Mouse (Mus musculus) ES-E14 (cell line): Measurements from ENCODE around the gene Vgll1. TPM values are rescaled to one million over a fixed set of nuclear protein-coding genes. Genes with fewer than 3 reads are reported as not detected.

Experiments
- DNase-seq: peaks from one replicate; pipeline ENCODE4 v3.0.0-alpha.2; 2013; ENCODE audit warnings: low read depth, low spot score
- H3K27ac ChIP-seq: 2 replicates; pipeline ENCODE4 v1.5.1; 2012; ENCODE audit warnings: low read depth, mild to moderate bottlenecking, low read length, moderate library complexity, mixed read lengths; ENCODE audit not compliant: poor library complexity, insufficient read depth, severe bottlenecking
- H3K36me3 ChIP-seq: 2 replicates; pipeline ENCODE4 v1.6.1; 2012; ENCODE audit warnings: mild to moderate bottlenecking, low read length, moderate library complexity, mixed read lengths; ENCODE audit not compliant: control insufficient read depth, poor library complexity, insufficient read depth, severe bottlenecking
- H3K4me1 ChIP-seq, 2 experiments: fragments of 150-350 bp in 1 of 2; sonication (generic) in 1 of 2; 2 replicates each; pipeline ENCODE4 v1.6.1; 2012; ENCODE audit warnings: low read length in 2 of 2, mild to moderate bottlenecking in 1 of 2, mixed read lengths in 1 of 2; ENCODE audit not compliant: control insufficient read depth in 2 of 2, insufficient read depth in 2 of 2, poor library complexity in 1 of 2
- H3K4me3 ChIP-seq, 2 experiments: fragments of 150-350 bp in 1 of 2; sonication (generic) in 1 of 2; 2 replicates each; pipeline ENCODE4 v1.5.1; 2012; ENCODE audit warnings: low read length in 2 of 2, low read depth in 1 of 2, mild to moderate bottlenecking in 1 of 2, mixed read lengths in 1 of 2; ENCODE audit not compliant: insufficient read depth in 1 of 2, poor library complexity in 1 of 2, severe bottlenecking in 1 of 2
- H3K9ac ChIP-seq: 2 replicates; pipeline ENCODE4 v1.6.1; 2012; ENCODE audit warnings: low read depth, mild to moderate bottlenecking, low read length, mixed read lengths; ENCODE audit not compliant: poor library complexity, insufficient read depth, severe bottlenecking
- H3K9me3 ChIP-seq: fragments of 150-350 bp; sonication (generic); 2 replicates; pipeline ENCODE4 v1.6.1; 2012; ENCODE audit warnings: low read depth, mild to moderate bottlenecking, low read length; ENCODE audit not compliant: control insufficient read depth, insufficient read depth
- CHD2 ChIP-seq: IDR thresholded peaks from 2 replicates; pipeline ENCODE4 v1.6.1; 2014; ENCODE audit warnings: mild to moderate bottlenecking, low read depth, low read length, inconsistent platforms
- HCFC1 ChIP-seq: IDR thresholded peaks from 2 replicates; pipeline ENCODE4 v1.6.1; 2012; ENCODE audit warnings: low read length, inconsistent platforms, borderline replicate concordance; ENCODE audit not compliant: insufficient read depth
- MAFK ChIP-seq: IDR thresholded peaks from 2 replicates; pipeline ENCODE4 v1.6.1; 2014; ENCODE audit warnings: mild to moderate bottlenecking, low read depth, low read length, inconsistent platforms; ENCODE audit not compliant: insufficient read depth
- ZC3H11A ChIP-seq: IDR thresholded peaks from 2 replicates; pipeline ENCODE4 v1.6.1; 2012; ENCODE audit warnings: low read depth, mild to moderate bottlenecking, inconsistent platforms, low read length, borderline replicate concordance
- ZNF384 ChIP-seq: IDR thresholded peaks from 2 replicates; pipeline ENCODE4 v1.6.1; 2012; ENCODE audit warnings: low read depth, low read length, inconsistent platforms
- in situ Hi-C, 2 experiments: fragments of 600-800 bp; cut with MboI; formaldehyde crosslinking; loops; one replicate each; pipeline ENCODE4 v1.15.1; 2025; ENCODE audit warnings: low sequenced_read_pairs in 2 of 2, inconsistent platforms in 1 of 2; ENCODE audit not compliant: unreplicated experiment in 2 of 2
- total RNA-seq: library from RNA; depleted of rRNA; stranded (reverse); fragments of 300-350 nt; gene quantifications from 2 replicates; pipeline ENCODE4 v1.2.3, GENCODE M21; 2012; rRNA removed

Gene Vgll1
- total RNA-seq = 0.37 and 1.2 TPM in 2 replicates

DNA sequence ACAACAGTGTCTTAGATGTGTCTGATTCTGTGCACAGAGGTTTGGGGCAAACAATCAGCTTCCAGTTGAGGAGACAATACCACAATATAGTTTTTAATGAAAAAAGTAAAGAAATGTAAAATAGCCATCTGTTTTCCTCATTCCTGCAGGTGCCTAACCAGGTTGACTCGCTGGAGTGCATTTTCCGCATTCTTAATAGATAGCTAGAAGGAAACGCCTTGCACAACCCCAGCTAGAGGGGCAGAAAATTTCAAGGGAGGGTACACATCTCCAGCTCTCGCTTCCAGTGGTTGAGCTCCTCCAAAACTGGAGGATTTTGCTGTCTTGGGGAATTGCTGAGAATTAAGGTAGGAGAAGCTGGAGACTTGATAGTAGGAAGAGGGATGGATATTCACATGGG is at the start of gene Vgll1:
Gene Vgll1, plus strand, starts transcription at position 301 of the 400 bp plus-strand sequence.
- no peaks in the 10 kb centered on the region for H3K4me1 ChIP-seq
- H3K4me3 ChIP-seq = no peak within 1 kb of the TSS
- no peak within 1 kb of the TSS for H3K9ac ChIP-seq
- in situ Hi-C loops = no loop called here
- H3K9me3 ChIP-seq = no peaks in the 10 kb centered on the region
- no peak for DNase-seq
- H3K27ac ChIP-seq = no peak within 1 kb of the TSS
- TF ChIP-seq CHD2 (no peak), ZNF384 (no peak), HCFC1 (no peak), MAFK (no peak), ZC3H11A (no peak)
- H3K36me3 ChIP-seq = no peaks in the 10 kb centered on the region

DNA sequence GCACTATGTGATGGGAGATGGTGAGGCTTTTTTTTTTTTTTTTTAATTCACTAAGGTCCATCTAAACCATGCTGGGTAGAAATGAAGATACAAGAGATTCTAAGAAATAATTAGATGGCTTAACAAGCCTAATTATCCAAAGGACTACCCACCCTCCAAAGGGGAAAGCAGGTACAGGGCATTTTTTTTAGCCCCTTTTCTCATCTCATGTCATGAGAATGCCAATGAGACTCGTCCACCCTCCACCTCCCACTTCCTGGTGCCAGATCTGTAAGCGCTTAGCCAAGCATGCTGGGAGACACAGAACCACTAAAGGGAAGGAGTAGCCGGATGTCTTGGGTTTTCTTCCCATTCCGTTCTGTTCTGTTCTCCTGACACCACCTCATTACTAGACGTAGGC is 45.1 kb upstream of the Vgll1 start, which contains the start of gene Brs3:
Gene Brs3, plus strand, starts transcription at position 301 of the 400 bp plus-strand sequence.
- H3K9me3 ChIP-seq = no peaks in the 10 kb centered on the region
- no peak within 1 kb of the TSS for H3K4me3 ChIP-seq
- TF ChIP-seq ZC3H11A = no peak
- TF ChIP-seq ZNF384 = no peak
- TF ChIP-seq MAFK = no peak
- no peak for DNase-seq
- no peaks in the 10 kb centered on the region for H3K4me1 ChIP-seq
- no peak within 1 kb of the TSS for H3K9ac ChIP-seq
- no peak within 1 kb of the TSS for H3K27ac ChIP-seq
- in situ Hi-C loops = no loop called here
- no peaks in the 10 kb centered on the region for H3K36me3 ChIP-seq

DNA sequence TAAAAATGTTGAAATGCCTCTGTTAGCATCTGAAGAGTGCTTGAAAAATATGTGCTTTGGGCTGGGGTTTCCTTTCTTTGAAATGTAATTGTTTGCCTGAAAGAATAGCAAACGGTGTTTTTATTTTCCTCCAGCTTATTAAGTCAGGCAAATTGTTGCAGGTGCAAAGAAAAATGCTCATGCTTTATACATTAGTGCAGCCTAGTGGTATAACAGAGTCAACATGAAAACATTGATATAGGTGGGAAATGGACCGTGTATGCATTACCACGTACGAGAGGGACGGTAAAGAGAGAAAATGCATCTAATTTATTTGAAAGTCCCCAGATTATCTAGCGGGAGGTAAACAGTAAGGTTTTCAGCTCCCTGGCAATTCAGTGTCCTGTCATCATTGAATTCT is 44.0 kb upstream of the Vgll1 start:
- Histone ChIP-seq H3K4me3 (no peak overlapping the region), H3K9me3 (no peaks in the 10 kb centered on the region), H3K36me3 (no peaks in the 10 kb centered on the region), H3K9ac (no peak overlapping the region), H3K27ac (no peak overlapping the region), H3K4me1 (no peaks in the 10 kb centered on the region)
- no peak for DNase-seq
- in situ Hi-C loops = no loop called here
- TF ChIP-seq CHD2 = no peak
- TF ChIP-seq ZNF384 = no peak
- TF ChIP-seq ZC3H11A = no peak

DNA sequence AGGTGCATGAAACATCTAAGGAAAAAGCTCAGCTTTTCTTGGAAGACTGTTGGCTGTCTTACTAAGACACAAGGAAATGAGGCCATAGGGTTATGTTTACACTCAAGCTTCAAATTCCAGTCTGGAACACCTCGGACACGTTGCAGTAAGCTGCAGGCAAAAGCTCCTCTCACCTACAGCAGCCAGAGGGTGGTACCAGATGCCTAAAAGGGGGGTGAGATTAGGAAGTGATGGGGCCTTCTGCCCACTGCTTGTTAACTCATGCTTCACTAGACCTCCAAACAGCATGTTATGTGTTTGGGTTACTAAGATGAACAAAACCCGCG is 35.1 kb upstream of the Vgll1 start:
- peak; percentile 34 for DNase-seq
- in situ Hi-C loops = no loop called here
- TF ChIP-seq MAFK = no peak
- no peak for TF ChIP-seq ZNF384
- TF ChIP-seq ZC3H11A = no peak
- TF ChIP-seq CHD2 = no peak
- TF ChIP-seq HCFC1 = no peak
- H3K4me3 ChIP-seq = peak overlapping the region; percentile 96 to 99
- no peaks in the 10 kb centered on the region for H3K36me3 ChIP-seq
- H3K27ac ChIP-seq = 0 out of 2 replicates have a peak overlapping the region, but pooled peaks have one; percentile 97
- no peaks in the 10 kb centered on the region for H3K4me1 ChIP-seq
- H3K9me3 ChIP-seq = no peaks in the 10 kb centered on the region
- peak overlapping the region; percentile 99 for H3K9ac ChIP-seq

DNA sequence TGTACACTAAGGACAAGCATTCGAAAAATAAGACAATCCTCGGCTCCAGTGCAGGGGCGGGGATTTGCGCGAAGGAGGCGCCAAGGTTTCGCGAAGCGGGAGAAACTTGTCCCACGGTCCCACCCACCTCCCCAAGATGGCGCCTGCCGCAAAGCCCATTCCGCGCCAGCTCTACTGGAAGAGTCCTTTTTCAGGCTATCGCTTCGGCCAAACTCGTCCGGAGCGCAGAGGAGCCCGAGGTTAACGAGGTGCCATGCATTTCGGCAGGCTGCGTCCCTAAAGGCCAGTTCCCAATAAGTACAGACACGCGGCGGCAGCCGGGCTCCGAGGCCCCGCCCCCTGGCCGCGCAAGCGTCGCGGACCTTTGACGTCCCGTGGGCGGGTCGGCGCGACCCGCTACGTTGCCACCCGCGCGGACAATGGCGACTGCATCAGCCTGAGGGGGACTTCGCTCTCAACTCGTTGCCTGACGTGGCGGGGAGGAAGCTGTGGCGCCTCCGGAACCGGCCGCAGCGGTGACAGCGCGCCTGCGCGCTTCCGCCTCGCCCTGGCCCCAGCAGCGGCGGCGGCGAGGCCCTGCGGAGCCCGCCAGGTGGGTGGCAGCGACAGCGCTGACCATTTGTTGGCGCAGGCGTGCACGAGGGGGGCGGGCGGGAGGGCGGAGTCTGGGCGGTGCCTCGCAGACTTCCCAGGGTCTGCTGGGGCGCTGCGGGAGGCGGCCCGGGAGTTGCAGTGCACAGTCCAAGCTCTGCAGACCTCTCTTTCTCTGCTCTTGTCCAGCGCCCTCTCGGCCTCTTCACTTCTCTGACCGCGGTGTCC is 34.5 kb upstream of the Vgll1 start, which contains the start of gene Htatsf1:
Gene Htatsf1, plus strand, starts transcription at position 410 of the 819 bp plus-strand sequence.
- Histone ChIP-seq H3K4me1 (no peaks in the 10 kb centered on the region), H3K4me3 (peak within 1 kb of the TSS; percentile 96 to 99), H3K9ac (peak within 1 kb of the TSS; percentile 99), H3K27ac (peak within 1 kb of the TSS; percentile 97), H3K9me3 (no peaks in the 10 kb centered on the region), H3K36me3 (no peaks in the 10 kb centered on the region)
- in situ Hi-C loops = no loop called here
- DNase-seq = peak; percentile 37
- TF ChIP-seq HCFC1 (peak; percentile 70; the same call in 1 of the 2 replicates), MAFK (no peak)
